Mouse (Mus musculus): ENCODE data around the gene Atp1a3.

DNA sequence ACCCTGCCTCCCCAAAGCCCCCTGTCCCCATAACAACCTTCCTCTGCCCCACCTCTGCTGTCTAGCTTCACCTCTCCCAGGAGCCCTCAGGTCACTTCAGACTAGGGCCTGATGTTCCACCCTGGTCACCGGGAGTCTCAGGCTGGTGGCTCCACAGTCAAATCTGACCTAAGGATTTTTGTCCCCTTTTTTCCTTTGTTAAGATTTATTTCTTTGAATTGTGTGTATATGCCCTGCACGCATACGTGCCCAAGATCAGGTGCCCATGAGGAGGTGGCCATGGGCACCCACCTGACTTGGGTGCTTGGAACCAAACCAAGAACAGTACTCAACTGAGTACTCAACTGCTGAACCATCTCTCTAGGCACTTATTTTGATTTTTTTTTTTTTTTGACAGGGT is 35.4 kb downstream of the Atp1a3 start:
- TF ChIP-seq CHD2 (IDR thresholded peaks at IDR 0.05; ENCODE audit: low read depth, low read length) (no peak), ZNF384 (IDR thresholded peaks at IDR 0.05; ENCODE audit: low read depth, low read length) (no peak), ZC3H11A (IDR thresholded peaks at IDR 0.05; ENCODE audit: borderline replicate concordance, low read depth, low read length) (no peak), MAFK (IDR thresholded peaks at IDR 0.05; ENCODE audit: insufficient read depth, low read depth, low read length) (no peak), HCFC1 (IDR thresholded peaks at IDR 0.05; ENCODE audit: borderline replicate concordance, insufficient read depth, low read length) (no peak)

Data from ES-E14 (cell line).